Mouse (Mus musculus): Measurements from ENCODE around the gene Lrsam1. TPM values are rescaled to one million over a fixed set of nuclear protein-coding genes. Genes with fewer than 3 reads are reported as not detected.
"Not testable (repeated sequence)": the region's sequence is repeated elsewhere in the genome, so short reads cannot be mapped to it uniquely, and the experiment has no call there.

The Lrsam1 gene
- 10 to 100 TPM; 38.7 to 44.6 TPM for total RNA-seq (2021)
- long read RNA-seq, experiment 1, full-length matches to known transcripts = 13 of 35 reads
- long read RNA-seq, experiment 1, partial matches to known transcripts = 5 of 35 reads
- long read RNA-seq, experiment 1, other reads (novel, unspliced or antisense) = 17 of 35 reads
- long read RNA-seq, experiment 2, full-length matches to known transcripts = 2 of 20 reads
- long read RNA-seq, experiment 2, partial matches to known transcripts = 5 of 20 reads
- long read RNA-seq, experiment 2, other reads (novel, unspliced or antisense) = 13 of 20 reads

- DNase-seq (ENCODE audit: low spot score in 2 of 2) = peak; percentile 94
Observed at GRCm38 (mm10) chr2:32961192-32961995, at the start of gene Lrsam1, which contains the start of gene Rpl12. Gene Lrsam1 (minus strand): TSS chr2:32961614. Gene Rpl12 (plus strand): TSS chr2:32961559.

- DNase-seq (ENCODE audit: low spot score in 2 of 2) = not testable (repeated sequence)
Observed at GRCm38 (mm10) chr2:33009055-33009454, 47.6 kb upstream of the Lrsam1 start.

- DNase-seq (ENCODE audit: low spot score in 2 of 2) = no peak
Observed at GRCm38 (mm10) chr2:33005041-33005440, 43.6 kb upstream of the Lrsam1 start.

GRCm38 (mm10) chr2:33002144-33002543 is 40.7 kb upstream of the Lrsam1 start:
- no peak for DNase-seq (ENCODE audit: low spot score in 2 of 2)

GRCm38 (mm10) chr2:32999752-33000151 is 38.3 kb upstream of the Lrsam1 start:
- DNase-seq (ENCODE audit: low spot score in 2 of 2) = no peak

DNA sequence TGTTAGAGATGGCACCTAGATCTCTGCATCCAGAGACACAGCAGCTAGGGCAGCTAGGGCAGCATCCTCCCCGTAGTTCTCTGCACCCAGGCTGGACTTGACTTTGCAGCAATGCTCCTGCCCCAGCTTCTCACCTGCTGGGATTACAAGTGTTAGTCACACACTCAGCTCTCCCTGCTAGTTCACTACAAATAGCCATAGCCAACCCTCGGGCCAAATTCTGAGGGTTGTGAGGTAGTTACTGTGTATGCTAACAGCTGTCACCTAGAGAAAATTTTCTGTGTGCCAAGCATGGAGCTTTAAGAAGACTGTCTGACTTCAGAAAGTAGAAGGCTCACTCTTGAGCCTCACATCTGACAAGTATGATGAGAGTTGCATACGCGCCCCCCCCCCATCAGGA is 36.4 kb upstream of the Lrsam1 start:
- no peak for DNase-seq (ENCODE audit: low spot score in 2 of 2)

DNA sequence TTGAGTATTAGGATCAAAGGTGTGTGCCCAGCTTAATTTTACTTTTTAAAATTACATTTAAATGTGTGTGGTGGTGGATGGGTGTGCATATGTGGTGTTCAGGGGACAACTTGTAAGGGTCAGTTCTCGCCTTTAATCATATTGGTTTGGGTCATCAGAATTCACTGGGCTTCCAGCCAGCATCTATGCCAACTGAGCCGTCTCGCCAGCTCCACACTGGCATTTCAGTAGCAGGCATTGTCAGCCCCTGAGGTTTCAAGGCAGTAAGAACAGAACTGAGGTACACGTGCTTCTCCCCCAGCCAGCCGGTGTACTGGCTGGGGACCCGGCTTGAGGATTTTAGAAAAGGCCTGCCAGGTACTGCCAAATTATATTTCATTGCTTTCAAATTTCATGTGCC is 35.7 kb upstream of the Lrsam1 start:
- no peak for DNase-seq (ENCODE audit: low spot score in 2 of 2)

GRCm38 (mm10) chr2:32992130-32992529 is 30.7 kb upstream of the Lrsam1 start:
- no peak for DNase-seq (ENCODE audit: low spot score in 2 of 2)

DNA sequence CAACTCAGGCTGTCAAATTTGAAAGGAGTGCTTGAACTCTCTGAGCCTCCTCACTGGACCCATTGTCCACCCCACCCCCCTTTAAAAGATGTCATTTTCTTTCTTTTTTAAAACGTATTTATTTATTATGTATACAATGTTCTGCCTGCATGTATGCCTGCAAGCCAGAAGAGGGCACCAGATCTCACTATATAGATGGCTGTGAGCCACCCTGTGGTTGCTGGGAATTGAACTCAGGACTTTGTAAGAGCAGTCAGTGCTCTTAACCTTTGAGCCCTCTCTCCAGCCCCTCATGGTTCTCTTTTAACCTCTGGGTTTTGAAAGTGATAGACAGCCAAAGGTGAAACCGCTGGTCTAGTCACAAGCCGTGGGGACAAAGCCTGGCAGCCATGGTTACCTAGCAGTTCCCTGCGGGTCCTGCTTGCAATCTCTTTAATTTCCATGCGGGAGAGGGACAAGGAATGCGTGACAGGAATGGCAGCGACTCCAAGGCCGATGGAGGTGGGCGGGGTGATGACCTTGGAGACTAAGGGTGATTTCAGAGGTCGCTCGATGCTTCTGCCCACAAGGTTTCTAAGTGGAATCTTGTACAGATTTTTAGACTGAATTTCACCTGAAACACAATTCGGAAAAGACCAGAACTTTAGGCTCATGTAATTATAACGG is 28.9 kb upstream of the Lrsam1 start:
- no peak for DNase-seq (ENCODE audit: low spot score in 2 of 2)

DNA sequence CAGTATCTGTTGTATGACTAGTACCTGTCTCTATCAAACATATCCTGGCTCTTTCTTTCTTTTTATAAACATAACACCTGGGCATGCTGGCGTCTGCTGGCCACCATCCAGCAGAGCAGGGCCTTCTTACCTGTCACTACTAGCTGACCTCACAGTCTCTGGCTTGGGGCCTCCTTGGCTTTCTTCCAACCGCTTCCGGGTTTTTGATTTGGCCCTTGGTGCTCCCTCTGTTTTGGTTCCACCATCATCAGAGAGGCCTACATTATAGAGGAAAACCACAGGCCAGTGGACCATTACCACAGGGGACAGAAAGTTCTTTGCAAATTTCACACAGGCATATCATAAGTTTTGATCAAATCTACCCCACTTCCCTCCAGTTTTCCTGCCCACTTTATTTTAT is 28.0 kb upstream of the Lrsam1 start:
- no peak for DNase-seq (ENCODE audit: low spot score in 2 of 2)

GRCm38 (mm10) chr2:32985844-32986243 is 24.4 kb upstream of the Lrsam1 start:
- no peak for DNase-seq (ENCODE audit: low spot score in 2 of 2)

DNA sequence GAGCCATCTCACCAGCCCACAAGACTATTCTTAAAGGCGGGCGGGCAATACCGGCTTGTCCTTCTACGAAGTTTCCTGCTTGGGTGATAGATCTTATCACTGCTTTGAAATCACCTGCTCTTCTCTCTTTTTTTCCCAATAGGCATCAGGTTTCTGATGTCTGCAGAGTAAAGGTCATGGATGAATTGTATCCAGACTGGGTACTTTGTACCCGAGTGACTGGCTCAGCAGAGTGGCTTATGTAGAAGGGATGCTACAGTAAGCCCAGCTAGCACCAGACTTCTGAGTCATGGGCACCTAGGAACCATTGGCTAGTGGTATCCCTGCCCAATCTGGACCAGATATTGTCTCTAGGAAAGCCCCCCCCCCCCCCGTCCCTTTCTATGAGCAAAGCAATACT is 22.2 kb upstream of the Lrsam1 start:
- no peak for DNase-seq (ENCODE audit: low spot score in 2 of 2)

GRCm38 (mm10) chr2:32982700-32983099 is 21.3 kb upstream of the Lrsam1 start:
- no peak for DNase-seq (ENCODE audit: low spot score in 2 of 2)

GRCm38 (mm10) chr2:32981725-32982271 is 20.4 kb upstream of the Lrsam1 start, which contains the start of gene Slc2a8:
Gene Slc2a8 (minus strand): TSS chr2:32982083.
- peak; percentile 88 to 93 for DNase-seq (ENCODE audit: low spot score in 2 of 2)

- no peak for DNase-seq (ENCODE audit: low spot score in 2 of 2)
Observed at GRCm38 (mm10) chr2:32981281-32981680, 19.9 kb upstream of the Lrsam1 start.

- no peak for DNase-seq (ENCODE audit: low spot score in 2 of 2)
Observed at GRCm38 (mm10) chr2:32979675-32980074, 18.3 kb upstream of the Lrsam1 start.

- DNase-seq (ENCODE audit: low spot score in 2 of 2) = no peak
Observed at GRCm38 (mm10) chr2:32978675-32979074, 17.3 kb upstream of the Lrsam1 start.

DNA sequence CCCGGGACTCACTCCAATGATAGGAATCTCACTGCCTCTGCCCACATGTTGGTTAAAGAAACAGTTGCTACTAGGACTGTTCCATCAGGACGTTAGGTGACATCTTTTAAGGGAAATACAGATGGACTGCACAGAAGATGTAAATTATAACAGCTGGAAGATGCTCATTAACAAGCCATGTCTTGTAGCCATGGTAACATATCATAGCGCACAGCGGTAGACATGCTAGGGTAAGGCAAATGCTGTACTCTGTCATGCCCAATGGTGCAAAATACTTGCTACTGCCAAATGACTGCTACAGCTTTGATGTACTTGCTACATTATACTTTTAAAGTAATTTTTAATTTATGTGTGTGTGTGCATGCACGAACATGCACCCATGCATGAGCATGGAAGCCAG is 15.7 kb upstream of the Lrsam1 start:
- no peak for DNase-seq (ENCODE audit: low spot score in 2 of 2)

DNA sequence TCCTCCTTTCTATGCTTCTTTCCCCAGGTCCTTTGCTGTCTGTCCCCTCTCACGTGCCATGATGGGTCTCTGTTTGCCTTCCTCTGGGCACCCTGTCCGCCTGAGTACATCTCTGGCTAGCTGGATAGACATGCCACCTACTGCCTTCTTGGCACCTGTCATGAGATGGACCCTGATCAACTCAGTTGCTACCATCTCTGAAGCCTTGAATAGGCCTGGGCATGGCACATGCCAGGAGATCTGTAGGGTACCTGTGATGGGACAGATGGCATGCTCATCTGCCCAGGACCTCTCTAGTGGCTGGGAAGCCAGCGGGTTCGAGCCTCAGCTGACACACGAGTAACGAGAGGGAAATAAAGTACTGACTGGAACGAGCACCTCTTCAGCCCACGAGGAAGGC is 12.8 kb upstream of the Lrsam1 start:
- DNase-seq (ENCODE audit: low spot score in 2 of 2) = no peak

- DNase-seq (ENCODE audit: low spot score in 2 of 2) = no peak
Observed at GRCm38 (mm10) chr2:32971235-32971634, 9.8 kb upstream of the Lrsam1 start.

DNA sequence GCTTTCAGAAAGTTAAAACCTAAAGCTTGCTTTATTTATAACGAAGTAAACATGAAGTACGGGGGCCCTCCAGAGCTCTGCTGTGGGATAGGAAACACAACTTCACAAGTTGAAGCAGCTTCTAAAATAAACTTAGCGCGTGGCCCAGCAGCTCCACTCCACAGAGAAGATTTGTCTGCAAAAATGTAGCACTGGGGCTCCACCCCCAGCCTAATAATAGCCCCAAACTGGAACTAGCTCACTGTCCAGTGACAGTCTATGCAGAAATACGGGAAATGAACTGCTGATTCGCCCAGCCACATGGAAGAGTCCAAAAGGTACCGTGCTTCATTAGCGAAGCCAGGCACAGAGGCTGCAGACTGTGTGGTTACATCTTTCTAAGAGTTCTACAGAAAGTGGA is 7.9 kb upstream of the Lrsam1 start:
- DNase-seq (ENCODE audit: low spot score in 2 of 2) = peak in 1 of 2 experiments; percentile 38
